Mouse (Mus musculus) bone marrow, adult 2 months (tissue): Measurements from ENCODE around the gene Prss32.

Source experiments
- CTCF ChIP-seq: fragments of 200-500 bp; IDR thresholded peaks from 2 replicates; pipeline ENCODE4 v1.5.1; 2011; ENCODE audit warnings: low read length, control low read depth; ENCODE audit not compliant: control insufficient read depth, insufficient read depth
- POLR2A ChIP-seq: fragments of 200-500 bp; IDR thresholded peaks from 2 replicates; pipeline ENCODE4 v1.6.1; 2011; ENCODE audit warnings: low read depth, mild to moderate bottlenecking, control low read depth, low read length, borderline replicate concordance; ENCODE audit not compliant: control insufficient read depth

DNA sequence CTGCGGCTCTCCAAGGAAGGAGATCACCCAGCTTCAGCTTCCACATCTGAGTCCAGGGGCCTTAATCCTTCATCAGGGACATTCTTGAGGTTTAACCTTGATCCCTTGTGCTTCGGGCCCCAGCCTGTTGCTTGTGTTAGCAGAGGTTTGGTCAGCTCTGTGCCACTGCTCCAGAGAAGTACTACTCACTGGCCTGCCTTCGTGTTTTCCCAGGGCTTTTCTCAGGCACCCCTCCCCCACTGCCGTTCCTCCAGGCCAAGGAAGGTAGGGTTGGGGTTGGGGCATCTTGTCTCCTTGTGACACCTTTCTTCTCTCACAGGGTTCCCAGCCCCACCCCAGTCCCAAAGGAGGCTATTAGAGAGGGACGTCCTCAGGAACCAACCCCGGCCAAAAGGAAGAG lies 21.6 kb upstream of the Prss32 start:
- TF ChIP-seq CTCF (no peak), POLR2A (no peak)
